Mouse (Mus musculus) limb, embryonic 15.5 days (tissue): ENCODE results near the gene Dhrs4. TPM values are rescaled to one million over a fixed set of nuclear protein-coding genes. Genes with fewer than 3 reads are reported as not detected.

Source experiments
- ATAC-seq: fragments of 200-750 bp; cut with Nextera tagmentation; 2 replicates; pipeline ENCODE4 v1.8.0; 2017; ENCODE audit warnings: low read depth, moderate TSS enrichment; ENCODE audit not compliant: insufficient number of reproducible peaks, low FRiP score, low TSS enrichment
- H3K27ac ChIP-seq: fragments of 300-500 bp; sonication (generic); 2 replicates; pipeline ENCODE4 v1.5.1; 2015; ENCODE audit warnings: moderate library complexity, mild to moderate bottlenecking, inconsistent platforms
- H3K27me3 ChIP-seq: fragments of 300-500 bp; sonication (generic); 2 replicates; pipeline ENCODE4 v1.6.1; 2015; ENCODE audit warnings: inconsistent platforms
- H3K36me3 ChIP-seq: fragments of 300-500 bp; sonication (generic); 2 replicates; pipeline ENCODE4 v1.6.1; 2015; ENCODE audit warnings: inconsistent platforms
- H3K4me1 ChIP-seq: fragments of 300-500 bp; sonication (generic); 2 replicates; pipeline ENCODE4 v1.6.1; 2015; ENCODE audit warnings: inconsistent platforms
- H3K4me2 ChIP-seq: fragments of 300-500 bp; sonication (generic); 2 replicates; pipeline ENCODE4 v1.6.1; 2015; ENCODE audit warnings: mild to moderate bottlenecking, inconsistent platforms
- H3K4me3 ChIP-seq: fragments of 300-500 bp; sonication (generic); 2 replicates; pipeline ENCODE4 v1.5.1; 2015; ENCODE audit warnings: mild to moderate bottlenecking, inconsistent platforms
- H3K9ac ChIP-seq: fragments of 300-500 bp; sonication (generic); 2 replicates; pipeline ENCODE4 v1.6.1; 2015; ENCODE audit warnings: inconsistent platforms
- H3K9me3 ChIP-seq: fragments of 300-500 bp; sonication (generic); 2 replicates; pipeline ENCODE4 v1.6.1; 2016; ENCODE audit warnings: inconsistent platforms
- WGBS: fragments of 180-500 bp; shearing (Covaris S2); methylation state at CpG from one replicate; pipeline ENCODE4 v1.1.7; 2015; 5-methylcytosine and 5-hydroxymethylcytosine counted together
- polyA plus RNA-seq: library from polyadenylated mRNA; unstranded; fragments of >200 nt; fragmentation: Nextera tagmentation; extraction: Ambion mirVana; gene quantifications from 2 replicates; pipeline ENCODE4 v1.2.1, GENCODE M21; 2015

Gene Dhrs4
- polyA plus RNA-seq, result 70.3 and 76.2 TPM in 2 replicates

- Histone ChIP-seq H3K4me3 (peak within 1 kb of the TSS; percentile 68), H3K27ac (peak within 1 kb of the TSS; percentile 88), H3K9ac (peak within 1 kb of the TSS; percentile 55), H3K27me3 (no peaks in the 10 kb centered on the region), H3K4me2 (peak within 1 kb of the TSS; percentile 59), H3K9me3 (no peaks in the 10 kb centered on the region), H3K36me3 (peaks cover 6% of the 10 kb centered on the region; the same call in 1 of the 2 replicates), H3K4me1 (peaks cover 12% of the 10 kb centered on the region; the same call in 1 of the 2 replicates)
- WGBS, result under 1% methylated on average over 38 of the region's 38 CpGs
- peak; percentile 92 for ATAC-seq
Measured at GRCm38 (mm10) chr14:55478651-55479599, at the start of gene Dhrs4. TSS of gene Dhrs4 (plus strand) at chr14:55478758.

- Histone ChIP-seq H3K9ac (no peak overlapping the region), H3K9me3 (no peaks in the 10 kb centered on the region), H3K4me3 (no peak overlapping the region), H3K27me3 (no peaks in the 10 kb centered on the region), H3K4me1 (no peaks in the 10 kb centered on the region), H3K4me2 (no peak overlapping the region), H3K27ac (no peak overlapping the region), H3K36me3 (no peaks in the 10 kb centered on the region)
- 89% methylated on average over 4 of the region's 4 CpGs for WGBS
- no peak for ATAC-seq
Measured at GRCm38 (mm10) chr14:55430255-55430654, 48.3 kb upstream of the Dhrs4 start.

DNA sequence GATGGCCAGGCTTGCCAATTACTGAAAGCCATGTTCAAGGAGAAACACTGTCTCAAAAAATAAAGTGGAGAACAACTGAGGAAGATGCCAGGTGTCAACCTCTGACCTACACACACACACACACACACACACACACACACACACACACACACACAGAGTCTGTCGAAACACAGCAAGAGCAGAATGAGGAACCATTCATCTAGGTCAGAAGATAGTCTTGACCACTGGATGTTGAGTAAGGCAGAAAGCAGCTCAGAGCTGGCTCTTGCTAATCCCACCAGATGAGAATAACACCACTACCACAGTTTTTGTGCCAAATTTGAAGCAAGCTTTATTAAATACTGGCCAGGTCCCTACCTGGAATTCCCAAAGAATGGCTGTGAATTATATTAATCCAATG is 45.5 kb upstream of the Dhrs4 start:
- H3K4me3 ChIP-seq, result no peak overlapping the region
- no peak for ATAC-seq
- H3K4me2 ChIP-seq, result no peak overlapping the region
- WGBS, result 81% methylated on average over 1 of the region's 1 CpGs
- H3K4me1 ChIP-seq, result peaks cover 2% of the 10 kb centered on the region; the same call in 1 of the 2 replicates
- no peaks in the 10 kb centered on the region for H3K9me3 ChIP-seq
- no peaks in the 10 kb centered on the region for H3K27me3 ChIP-seq
- H3K36me3 ChIP-seq, result no peaks in the 10 kb centered on the region
- H3K27ac ChIP-seq, result no peak overlapping the region
- H3K9ac ChIP-seq, result no peak overlapping the region

DNA sequence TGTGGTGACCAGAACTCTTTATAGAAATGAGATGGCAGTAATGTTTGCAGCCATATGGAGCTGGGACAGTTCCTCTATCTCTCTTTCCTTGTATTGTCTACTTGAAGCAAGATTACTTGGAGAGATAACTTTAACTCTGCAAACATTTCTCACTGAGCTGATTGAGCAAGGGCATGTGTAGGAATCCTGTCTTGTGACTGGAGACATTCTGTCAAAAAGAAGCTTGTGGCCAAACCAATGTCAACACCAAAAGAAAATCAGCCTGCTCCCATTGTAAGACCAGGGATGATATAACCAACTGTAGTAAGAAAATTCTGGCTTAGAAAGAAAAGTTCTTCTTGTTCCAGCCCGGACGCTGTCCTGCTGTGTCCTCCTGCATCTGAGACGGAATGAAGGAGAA is 43.7 kb upstream of the Dhrs4 start:
- ATAC-seq, result no peak

DNA sequence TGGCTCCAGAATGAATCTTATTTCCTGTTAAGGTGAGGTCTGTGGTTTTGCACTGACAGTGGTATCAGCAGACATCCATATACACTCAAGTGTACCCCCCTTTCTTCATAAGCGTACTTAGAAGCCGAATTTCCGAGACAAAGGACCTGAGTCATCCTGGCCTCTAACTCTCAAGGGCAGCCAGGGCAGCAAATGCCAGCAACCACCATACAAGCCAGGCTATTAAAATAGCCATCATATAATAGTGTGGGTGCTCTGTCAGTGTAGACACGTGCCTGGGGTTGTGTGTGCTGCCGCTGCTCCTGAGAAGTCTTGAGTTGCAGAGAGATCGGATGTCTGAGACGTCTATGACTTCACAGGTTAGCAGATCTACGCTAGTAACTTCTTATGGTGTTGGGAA is 41.4 kb upstream of the Dhrs4 start:
- WGBS, result 78% methylated on average over 8 of the region's 8 CpGs
- no peak for ATAC-seq

More for the DNA sequence above, 43.7 kb upstream of the Dhrs4 start:
- Histone ChIP-seq H3K4me1 (peaks cover 8% of the 10 kb centered on the region; the same call in 1 of the 2 replicates), H3K4me3 (no peak overlapping the region), H3K9ac (no peak overlapping the region), H3K27me3 (no peaks in the 10 kb centered on the region), H3K4me2 (no peak overlapping the region), H3K9me3 (no peaks in the 10 kb centered on the region), H3K36me3 (no peaks in the 10 kb centered on the region), H3K27ac (no peak overlapping the region)
- WGBS, result 89% methylated on average over 3 of the region's 3 CpGs

GRCm38 (mm10) chr14:55438193-55438784 is 40.3 kb upstream of the Dhrs4 start:
- no peaks in the 10 kb centered on the region for H3K27me3 ChIP-seq
- H3K9ac ChIP-seq, result no peak overlapping the region
- H3K4me3 ChIP-seq, result no peak overlapping the region
- H3K4me1 ChIP-seq, result peaks cover 8% of the 10 kb centered on the region; the same call in 1 of the 2 replicates
- no peak overlapping the region for H3K27ac ChIP-seq
- no peaks in the 10 kb centered on the region for H3K36me3 ChIP-seq
- 0 out of 2 replicates have a peak, but pooled peaks have one; percentile 19 for ATAC-seq
- H3K9me3 ChIP-seq, result no peaks in the 10 kb centered on the region
- 23% methylated on average over 6 of the region's 6 CpGs for WGBS
- no peak overlapping the region for H3K4me2 ChIP-seq

More for the DNA sequence above, 41.4 kb upstream of the Dhrs4 start:
- H3K4me2 ChIP-seq, result no peak overlapping the region
- no peaks in the 10 kb centered on the region for H3K36me3 ChIP-seq
- no peak overlapping the region for H3K27ac ChIP-seq
- H3K27me3 ChIP-seq, result no peaks in the 10 kb centered on the region
- H3K9me3 ChIP-seq, result no peaks in the 10 kb centered on the region
- H3K9ac ChIP-seq, result no peak overlapping the region
- H3K4me1 ChIP-seq, result peaks cover 8% of the 10 kb centered on the region; the same call in 1 of the 2 replicates
- H3K4me3 ChIP-seq, result no peak overlapping the region

DNA sequence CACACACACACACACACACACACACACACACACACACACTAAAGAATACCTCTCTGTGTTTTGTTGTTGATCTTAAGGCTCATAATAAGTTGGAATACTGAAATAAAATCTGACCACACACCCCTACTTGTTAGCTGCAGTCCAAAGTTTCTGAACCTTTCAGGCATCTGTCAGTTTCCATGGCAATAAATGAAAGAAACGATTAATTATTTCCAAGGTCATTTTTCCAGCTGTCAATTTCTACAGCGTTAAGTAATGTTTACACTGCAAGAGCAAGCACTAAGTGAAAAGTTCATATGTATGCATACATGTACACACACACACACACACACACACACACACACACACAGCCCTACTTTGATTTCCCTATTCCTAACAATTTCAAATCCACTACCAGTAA is 20.9 kb upstream of the Dhrs4 start:
- H3K36me3 ChIP-seq, result no peaks in the 10 kb centered on the region
- no peak overlapping the region for H3K4me3 ChIP-seq
- no peak overlapping the region for H3K9ac ChIP-seq
- H3K4me1 ChIP-seq, result no peaks in the 10 kb centered on the region
- H3K4me2 ChIP-seq, result no peak overlapping the region
- ATAC-seq, result no peak
- 79% methylated on average over 2 of the region's 2 CpGs for WGBS
- no peaks in the 10 kb centered on the region for H3K27me3 ChIP-seq
- no peak overlapping the region for H3K27ac ChIP-seq
- no peaks in the 10 kb centered on the region for H3K9me3 ChIP-seq

DNA sequence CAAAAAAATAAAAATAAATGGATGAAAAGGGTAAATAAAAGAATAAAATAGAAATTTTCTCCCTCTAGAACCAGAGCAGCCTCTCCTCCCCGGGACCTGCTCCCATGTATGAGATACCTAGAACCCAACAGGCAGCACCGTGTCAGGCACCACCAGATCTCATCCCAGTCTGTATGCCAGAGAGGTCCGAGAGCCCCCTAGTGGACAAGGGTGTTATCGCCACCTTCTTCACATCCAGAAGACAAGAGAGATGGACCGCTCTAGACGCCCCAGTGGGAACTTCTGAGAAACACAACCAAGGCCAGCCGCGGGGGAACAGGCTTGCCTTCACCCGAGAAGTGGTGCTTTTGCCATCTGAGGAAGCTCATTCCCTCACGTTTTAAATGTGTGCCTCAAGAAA is 20.3 kb upstream of the Dhrs4 start:
- H3K27ac ChIP-seq, result no peak overlapping the region
- WGBS, result 20% methylated on average over 10 of the region's 10 CpGs
- no peak overlapping the region for H3K4me3 ChIP-seq
- no peaks in the 10 kb centered on the region for H3K27me3 ChIP-seq
- no peak overlapping the region for H3K4me2 ChIP-seq
- H3K36me3 ChIP-seq, result no peaks in the 10 kb centered on the region
- no peak for ATAC-seq
- no peak overlapping the region for H3K9ac ChIP-seq
- H3K4me1 ChIP-seq, result no peaks in the 10 kb centered on the region
- no peaks in the 10 kb centered on the region for H3K9me3 ChIP-seq

DNA sequence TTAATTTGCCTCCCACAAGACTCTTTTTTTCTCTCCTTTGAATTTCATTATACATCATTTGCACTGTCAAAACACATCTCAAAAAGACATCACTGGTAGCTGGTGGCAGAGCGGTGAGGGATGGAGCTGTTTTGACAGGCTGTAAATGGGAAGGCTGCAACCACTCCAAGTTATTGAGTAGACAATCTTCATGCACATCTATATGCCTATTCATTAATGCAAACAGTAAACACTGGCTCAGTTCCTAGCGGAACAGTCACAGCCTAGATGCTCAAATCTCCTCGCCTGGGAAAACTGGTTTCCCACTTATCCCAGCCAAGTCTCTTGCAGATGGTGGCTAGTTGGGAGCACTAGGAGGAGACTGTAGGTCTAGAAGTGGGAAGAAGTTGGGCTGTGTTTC is 19.8 kb upstream of the Dhrs4 start:
- H3K36me3 ChIP-seq, result no peaks in the 10 kb centered on the region
- no peak for ATAC-seq
- no peak overlapping the region for H3K4me3 ChIP-seq
- 91% methylated on average over 3 of the region's 3 CpGs for WGBS
- no peaks in the 10 kb centered on the region for H3K9me3 ChIP-seq
- H3K4me1 ChIP-seq, result no peaks in the 10 kb centered on the region
- H3K9ac ChIP-seq, result no peak overlapping the region
- no peaks in the 10 kb centered on the region for H3K27me3 ChIP-seq
- H3K27ac ChIP-seq, result no peak overlapping the region
- H3K4me2 ChIP-seq, result no peak overlapping the region

DNA sequence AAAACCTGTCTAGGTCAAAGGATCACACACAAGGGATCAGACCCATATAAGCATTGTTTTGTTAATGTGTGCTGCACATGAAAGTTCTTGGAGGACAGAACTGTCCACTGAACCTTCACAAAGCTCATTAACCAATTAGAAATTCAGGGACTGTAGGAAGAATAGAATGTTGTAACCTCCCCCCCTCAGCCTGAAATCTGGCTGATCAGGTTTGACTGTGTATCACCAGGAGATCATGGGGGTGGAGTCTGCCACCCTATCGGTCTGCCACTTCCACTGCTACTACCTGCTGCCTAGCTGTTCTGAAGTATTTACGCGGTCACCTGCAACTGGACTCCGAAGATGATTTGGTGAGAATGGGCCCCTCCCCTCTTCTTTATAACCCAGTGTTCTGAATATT is 18.8 kb upstream of the Dhrs4 start:
- Histone ChIP-seq H3K4me2 (no peak overlapping the region), H3K9me3 (no peaks in the 10 kb centered on the region), H3K4me1 (no peaks in the 10 kb centered on the region), H3K9ac (no peak overlapping the region), H3K27me3 (no peaks in the 10 kb centered on the region), H3K4me3 (no peak overlapping the region), H3K36me3 (no peaks in the 10 kb centered on the region), H3K27ac (no peak overlapping the region)
- WGBS, result 60% methylated on average over 4 of the region's 4 CpGs
- ATAC-seq, result no peak

DNA sequence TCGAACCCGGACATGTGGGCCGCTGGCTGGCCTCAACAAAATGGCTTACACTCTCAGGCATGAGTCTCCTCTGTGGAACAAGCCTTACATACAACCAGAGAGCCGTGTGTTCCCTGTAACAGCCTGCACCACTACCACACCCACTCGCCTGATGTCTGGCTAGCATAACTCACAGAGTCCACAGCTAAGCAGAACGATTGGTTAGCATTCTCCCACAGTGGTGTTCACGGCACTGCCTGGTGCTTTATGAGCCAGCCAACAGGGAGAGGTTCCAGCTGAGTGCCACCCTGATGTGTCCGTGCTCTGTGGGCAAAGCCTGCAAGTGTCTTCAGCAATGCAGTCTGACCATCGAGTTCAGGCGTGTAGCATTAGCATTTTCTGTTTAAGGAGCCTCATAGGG is 18.3 kb upstream of the Dhrs4 start:
- H3K27me3 ChIP-seq, result no peaks in the 10 kb centered on the region
- ATAC-seq, result no peak
- WGBS, result 62% methylated on average over 10 of the region's 10 CpGs
- no peak overlapping the region for H3K4me2 ChIP-seq
- H3K27ac ChIP-seq, result no peak overlapping the region
- H3K9me3 ChIP-seq, result no peaks in the 10 kb centered on the region
- no peak overlapping the region for H3K4me3 ChIP-seq
- H3K36me3 ChIP-seq, result no peaks in the 10 kb centered on the region
- H3K9ac ChIP-seq, result no peak overlapping the region
- no peaks in the 10 kb centered on the region for H3K4me1 ChIP-seq

DNA sequence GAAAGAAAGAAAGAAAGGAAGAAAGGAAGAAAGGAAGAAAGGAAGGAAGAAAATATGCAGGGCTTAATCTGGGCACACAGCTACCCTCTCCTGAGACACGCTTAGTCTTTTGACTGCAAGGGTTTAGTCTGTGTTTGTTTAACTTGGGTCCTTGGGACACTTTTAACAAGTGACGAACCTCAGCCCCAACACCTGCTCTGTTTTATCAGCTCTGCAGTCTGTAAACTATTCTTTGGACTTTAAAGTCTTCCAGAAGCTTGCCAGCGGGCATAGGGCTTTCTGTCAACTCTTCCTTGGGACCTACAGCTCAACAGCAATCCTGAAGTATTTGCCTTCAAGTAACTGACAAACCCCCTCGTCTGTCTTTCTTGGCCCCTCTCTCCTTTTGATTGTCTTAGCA is 16.8 kb upstream of the Dhrs4 start:
- Histone ChIP-seq H3K27me3 (no peaks in the 10 kb centered on the region), H3K27ac (no peak overlapping the region), H3K4me1 (no peaks in the 10 kb centered on the region), H3K36me3 (no peaks in the 10 kb centered on the region), H3K9ac (no peak overlapping the region), H3K9me3 (no peaks in the 10 kb centered on the region), H3K4me3 (no peak overlapping the region), H3K4me2 (no peak overlapping the region)
- 28% methylated on average over 4 of the region's 4 CpGs for WGBS
- no peak for ATAC-seq
